Mouse (Mus musculus): Measurements from ENCODE around the gene Ccdc159. TPM values are rescaled to one million over a fixed set of nuclear protein-coding genes. Genes with fewer than 3 reads are reported as not detected.
A peak's percentile ranks its signal among the peaks of the same experiment; 100 is the strongest.

Gene Ccdc159
- polyA plus RNA-seq, 1 experiment from 2014 or later = 5.8 TPM

DNA sequence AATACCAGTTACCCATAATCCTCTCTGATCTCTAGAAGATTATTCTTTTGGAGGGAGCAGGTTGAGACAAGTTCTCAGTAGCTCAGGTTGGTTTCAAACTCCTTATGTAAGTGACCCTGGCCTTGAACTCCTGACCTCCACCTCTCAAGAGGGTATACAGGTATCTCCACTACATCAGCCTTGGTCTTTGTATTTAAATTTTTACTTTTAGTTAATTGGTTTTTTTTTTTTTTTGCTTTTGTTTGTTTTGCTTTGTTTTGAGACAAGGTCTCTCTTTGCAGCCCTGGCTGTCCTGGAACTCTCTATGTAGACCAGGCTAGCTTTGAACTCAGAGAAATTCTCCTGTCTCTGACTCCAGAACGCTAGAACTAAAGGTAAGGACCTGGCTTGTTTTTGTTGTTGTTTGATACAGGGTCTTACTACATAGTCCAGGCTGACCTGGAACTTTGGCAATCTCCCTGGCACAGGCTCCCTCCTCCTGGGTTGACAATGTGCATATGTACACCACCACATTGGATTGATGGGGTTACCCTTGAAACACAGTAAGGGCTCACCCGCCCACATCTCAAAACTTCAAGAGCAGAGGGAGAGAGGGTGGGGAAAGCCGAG lies 3.7 kb upstream of the Ccdc159 start:
- H3K4me3 ChIP-seq (replicated peaks) = no peak overlapping the region
- H3K4me1 ChIP-seq = peaks cover 16% of the 10 kb centered on the region
- no peaks in the 10 kb centered on the region for H3K9me3 ChIP-seq
- peaks cover 4% of the 10 kb centered on the region for H3K36me3 ChIP-seq (replicated peaks)
- H3K9ac ChIP-seq = no peak overlapping the region
- WGBS = 87% methylated on average over 3 of the region's 3 CpGs
- ATAC-seq (ENCODE audit: low FRiP score) = no peak
- H3K27me3 ChIP-seq = no peaks in the 10 kb centered on the region
- H3K27ac ChIP-seq = no peak overlapping the region
- H3K4me2 ChIP-seq = no peak overlapping the region

DNA sequence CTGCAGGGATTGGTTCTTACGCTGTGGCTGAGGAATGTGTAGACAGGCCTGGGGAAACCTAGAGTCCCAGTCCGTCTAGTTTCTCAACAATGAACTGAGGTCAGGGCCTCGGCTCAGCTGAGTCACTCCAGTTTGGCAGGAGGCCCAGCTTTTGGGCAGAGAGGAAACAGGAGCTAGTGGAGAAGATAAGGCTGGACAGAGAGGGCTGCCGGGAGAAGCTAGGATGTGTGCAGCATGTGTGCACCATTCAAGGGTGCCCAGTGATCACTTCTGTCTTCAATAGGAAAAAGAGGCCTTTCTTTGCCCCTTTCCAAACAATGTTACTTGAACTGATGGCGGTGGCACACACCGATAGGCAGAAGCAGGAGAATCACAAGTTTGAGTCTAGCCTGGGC lies 3.2 kb upstream of the Ccdc159 start:
- no peak overlapping the region for H3K4me3 ChIP-seq (replicated peaks)
- no peaks in the 10 kb centered on the region for H3K9me3 ChIP-seq
- H3K4me1 ChIP-seq = peaks cover 16% of the 10 kb centered on the region
- ATAC-seq (ENCODE audit: low FRiP score) = no peak
- peaks cover 4% of the 10 kb centered on the region for H3K36me3 ChIP-seq (replicated peaks)
- WGBS = 85% methylated on average over 6 of the region's 6 CpGs
- no peaks in the 10 kb centered on the region for H3K27me3 ChIP-seq
- no peak overlapping the region for H3K9ac ChIP-seq
- H3K27ac ChIP-seq = no peak overlapping the region
- H3K4me2 ChIP-seq = no peak overlapping the region

DNA sequence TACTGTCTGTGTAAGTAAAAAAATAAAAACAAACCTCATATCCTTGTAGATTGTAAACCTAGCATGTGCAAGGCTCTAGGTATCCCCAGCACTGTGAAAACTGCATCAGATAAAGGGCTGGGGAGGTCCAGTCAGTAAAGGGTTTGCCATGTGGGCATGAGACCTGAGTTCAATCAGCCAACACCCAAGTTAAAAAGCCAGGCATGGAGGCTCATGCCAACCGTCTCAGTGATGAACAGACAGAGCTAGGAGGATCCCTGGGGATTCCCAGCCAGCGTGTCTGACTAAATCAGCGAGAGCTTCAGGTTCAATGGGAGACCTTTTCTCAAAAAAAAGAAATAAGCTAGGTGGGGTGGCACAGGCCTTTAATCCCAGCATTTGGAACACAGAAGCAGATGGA lies 2.2 kb upstream of the Ccdc159 start:
- Histone ChIP-seq H3K4me2 (no peak overlapping the region), H3K27ac (no peak overlapping the region), H3K9ac (no peak overlapping the region), H3K9me3 (no peaks in the 10 kb centered on the region), H3K36me3 (replicated peaks) (peaks cover 4% of the 10 kb centered on the region), H3K4me3 (replicated peaks) (no peak overlapping the region), H3K27me3 (no peaks in the 10 kb centered on the region), H3K4me1 (peaks cover 16% of the 10 kb centered on the region)
- WGBS = 96% methylated on average over 3 of the region's 3 CpGs
- no peak for ATAC-seq (ENCODE audit: low FRiP score)

DNA sequence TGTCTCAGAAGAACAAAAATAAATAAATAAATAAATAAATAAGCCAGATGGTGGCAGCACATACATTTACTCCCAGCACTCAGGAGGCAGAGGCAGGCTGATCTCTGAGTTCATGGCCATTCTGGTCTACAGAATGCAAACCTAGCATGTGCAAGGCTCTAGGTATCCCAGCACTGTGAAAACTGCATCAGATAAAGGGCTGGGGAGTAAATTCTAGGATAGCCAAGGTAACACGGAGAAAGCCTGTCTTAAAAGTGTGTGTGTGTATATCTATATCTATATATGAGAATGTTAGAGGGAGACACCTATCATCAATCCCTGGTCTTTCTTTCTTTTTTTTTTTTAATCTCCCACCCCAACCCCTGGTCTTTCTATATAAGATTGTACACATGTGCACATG lies 1.8 kb upstream of the Ccdc159 start:
- H3K4me3 ChIP-seq (replicated peaks) = no peak overlapping the region
- no peak for ATAC-seq (ENCODE audit: low FRiP score)
- H3K27ac ChIP-seq = no peak overlapping the region
- 100% methylated on average over 1 of the region's 1 CpGs for WGBS
- H3K9me3 ChIP-seq = no peaks in the 10 kb centered on the region
- no peak overlapping the region for H3K4me2 ChIP-seq
- H3K36me3 ChIP-seq (replicated peaks) = peaks cover 4% of the 10 kb centered on the region
- no peaks in the 10 kb centered on the region for H3K27me3 ChIP-seq
- peaks cover 16% of the 10 kb centered on the region for H3K4me1 ChIP-seq
- H3K9ac ChIP-seq = no peak overlapping the region

DNA sequence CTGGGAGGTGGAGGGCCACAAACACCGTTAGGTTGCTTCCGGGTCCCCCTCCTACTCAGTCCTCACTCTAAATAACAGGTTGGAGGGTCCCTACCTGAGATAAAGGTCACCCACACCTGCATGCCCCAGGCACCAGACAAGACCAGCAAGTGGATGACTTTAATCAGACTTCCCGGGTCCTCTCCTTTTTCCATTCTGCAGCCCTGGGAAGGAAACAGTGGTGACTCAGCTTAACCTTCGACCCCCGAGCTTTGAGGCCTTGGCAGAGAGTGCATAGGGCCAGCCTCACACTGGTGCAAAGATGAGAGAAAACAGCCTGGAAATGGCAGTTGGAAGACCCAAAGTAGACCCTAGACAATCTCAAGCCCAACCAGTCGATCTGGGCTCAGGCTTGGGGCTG lies 1.1 kb upstream of the Ccdc159 start:
- WGBS = 79% methylated on average over 6 of the region's 6 CpGs

DNA sequence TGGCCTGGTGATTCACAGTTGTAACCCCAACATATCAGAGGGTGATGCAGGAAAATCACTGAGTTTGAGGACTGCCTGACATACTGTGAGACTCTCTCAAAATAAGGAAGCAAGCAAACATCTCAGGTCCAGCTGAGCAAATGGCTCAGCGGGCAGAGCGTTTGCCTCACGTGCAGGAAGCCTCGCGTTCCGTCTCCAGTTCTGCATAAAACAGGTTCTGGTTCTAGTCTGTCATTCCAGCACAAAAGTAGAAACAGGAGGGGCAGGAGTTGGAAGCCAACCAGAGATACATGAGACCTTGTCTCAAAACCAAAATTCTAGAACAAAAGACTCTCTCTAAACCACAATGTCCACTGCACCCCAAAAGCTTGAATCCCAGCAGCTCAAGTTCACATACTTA lies 487 bp upstream of the Ccdc159 start:
- H3K9me3 ChIP-seq = no peaks in the 10 kb centered on the region
- 0 out of 2 replicates have a peak, but pooled peaks have one; percentile 2 for ATAC-seq (ENCODE audit: low FRiP score)
- peaks cover 4% of the 10 kb centered on the region for H3K36me3 ChIP-seq (replicated peaks)
- peak overlapping the region; percentile 61 for H3K4me2 ChIP-seq
- H3K27ac ChIP-seq = peak overlapping the region; percentile 33; the same call in 1 of the 2 replicates
- peaks cover 16% of the 10 kb centered on the region for H3K4me1 ChIP-seq
- peak overlapping the region; percentile 49 for H3K4me3 ChIP-seq (replicated peaks)
- H3K27me3 ChIP-seq = no peaks in the 10 kb centered on the region; the same call in 1 of the 2 replicates
- WGBS = 3% methylated on average over 6 of the region's 6 CpGs
- H3K9ac ChIP-seq = peak overlapping the region; percentile 67

More for the DNA sequence above, 1.1 kb upstream of the Ccdc159 start:
- ATAC-seq (ENCODE audit: low FRiP score) = no peak
- peak overlapping the region; percentile 49; the same call in 1 of the 2 replicates for H3K4me3 ChIP-seq (replicated peaks)
- H3K36me3 ChIP-seq (replicated peaks) = peaks cover 4% of the 10 kb centered on the region
- peaks cover 16% of the 10 kb centered on the region for H3K4me1 ChIP-seq
- no peaks in the 10 kb centered on the region for H3K27me3 ChIP-seq
- peak overlapping the region; percentile 67 for H3K9ac ChIP-seq
- peak overlapping the region; percentile 61 for H3K4me2 ChIP-seq
- no peaks in the 10 kb centered on the region for H3K9me3 ChIP-seq
- H3K27ac ChIP-seq = no peak overlapping the region

DNA sequence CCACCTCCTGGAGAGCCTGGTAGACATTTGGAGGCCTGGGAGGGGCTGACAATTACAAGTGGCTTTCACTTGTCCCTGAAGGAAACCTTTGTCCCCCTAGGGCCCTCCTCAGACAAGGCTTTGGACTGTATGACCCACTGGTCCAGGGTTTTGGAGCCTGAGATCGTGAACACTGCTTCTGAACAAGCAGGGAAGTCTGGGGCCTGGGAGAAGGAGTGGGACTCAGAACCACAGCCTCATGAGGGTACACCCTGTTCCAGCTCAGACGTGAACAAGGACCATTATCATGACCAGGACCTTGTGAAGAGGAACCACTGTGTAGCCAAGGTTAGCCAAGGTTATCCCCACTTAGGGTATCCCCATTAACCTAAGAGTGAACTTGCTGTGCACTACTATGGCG lies 1.9 kb downstream of the Ccdc159 start:
- 87% methylated on average over 3 of the region's 3 CpGs for WGBS
- Histone ChIP-seq H3K9me3 (no peaks in the 10 kb centered on the region), H3K4me1 (peaks cover 16% of the 10 kb centered on the region), H3K4me3 (replicated peaks) (no peak overlapping the region), H3K9ac (no peak overlapping the region), H3K27me3 (peaks cover 3% of the 10 kb centered on the region; the same call in 1 of the 2 replicates), H3K27ac (no peak overlapping the region), H3K4me2 (no peak overlapping the region), H3K36me3 (replicated peaks) (peaks cover 3% of the 10 kb centered on the region)
- no peak for ATAC-seq (ENCODE audit: low FRiP score)

DNA sequence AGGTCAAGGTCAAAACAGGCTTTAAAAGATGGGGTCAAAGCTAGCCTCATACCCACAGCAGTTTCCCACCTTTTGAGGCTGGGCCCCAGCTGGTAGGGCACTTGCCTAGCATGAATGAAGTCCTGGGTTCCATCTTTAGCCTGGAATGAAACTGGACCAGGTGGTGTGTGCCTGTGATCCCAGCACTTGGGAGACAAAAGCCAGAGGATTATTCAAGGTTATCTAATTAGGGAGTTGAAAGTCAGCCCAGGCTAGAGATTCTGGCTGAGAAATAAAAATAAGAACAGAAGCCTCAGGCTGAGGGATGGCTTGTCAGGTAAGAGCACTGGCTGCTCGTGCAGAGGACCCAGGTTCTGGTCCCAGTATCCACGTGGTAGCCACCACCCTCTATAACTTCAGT lies 4.7 kb downstream of the Ccdc159 start:
- ATAC-seq (ENCODE audit: low FRiP score) = no peak
- WGBS = 65% methylated on average over 2 of the region's 2 CpGs

DNA sequence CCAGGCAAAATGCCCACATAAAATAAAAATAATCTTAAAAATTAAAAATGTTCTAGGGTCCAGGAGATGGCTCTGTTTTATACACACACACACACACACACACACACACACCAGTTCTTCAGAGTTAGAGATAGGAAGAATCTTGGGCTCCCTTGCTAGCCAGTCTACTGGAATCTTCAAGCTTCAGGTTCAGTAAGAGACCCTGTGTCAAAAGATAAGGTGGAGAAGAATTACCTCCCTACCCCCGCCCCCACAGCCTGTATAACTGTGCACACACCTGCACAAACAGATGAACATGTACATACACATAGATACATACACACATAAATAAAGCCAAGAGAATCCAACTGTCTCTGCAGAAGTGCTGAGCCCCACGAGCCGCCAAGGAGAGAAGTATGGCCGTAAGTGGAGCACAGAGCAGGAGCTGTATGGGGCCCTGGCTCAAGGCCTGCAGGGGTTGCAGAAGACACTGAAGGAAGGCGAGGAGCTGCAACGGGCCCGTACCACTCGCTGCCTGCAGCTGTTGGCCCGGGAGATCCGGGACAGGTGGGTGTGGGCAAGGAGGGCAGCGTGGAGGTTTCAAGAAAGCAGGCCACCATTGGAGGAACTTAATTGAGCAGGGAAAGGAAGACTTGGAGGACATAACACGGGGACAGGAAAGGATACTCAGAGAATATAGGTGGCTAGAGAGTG lies 5.3 kb downstream of the Ccdc159 start:
- no peak for ATAC-seq (ENCODE audit: low FRiP score)

More for the DNA sequence above, 4.7 kb downstream of the Ccdc159 start:
- H3K9ac ChIP-seq = no peak overlapping the region
- H3K9me3 ChIP-seq = no peaks in the 10 kb centered on the region
- H3K4me3 ChIP-seq (replicated peaks) = no peak overlapping the region
- H3K4me1 ChIP-seq = peaks cover 5% of the 10 kb centered on the region; the same call in 1 of the 2 replicates
- peaks cover 7% of the 10 kb centered on the region; the same call in 1 of the 2 replicates for H3K27me3 ChIP-seq
- no peaks in the 10 kb centered on the region for H3K36me3 ChIP-seq (replicated peaks)
- H3K27ac ChIP-seq = no peak overlapping the region
- no peak overlapping the region for H3K4me2 ChIP-seq

DNA sequence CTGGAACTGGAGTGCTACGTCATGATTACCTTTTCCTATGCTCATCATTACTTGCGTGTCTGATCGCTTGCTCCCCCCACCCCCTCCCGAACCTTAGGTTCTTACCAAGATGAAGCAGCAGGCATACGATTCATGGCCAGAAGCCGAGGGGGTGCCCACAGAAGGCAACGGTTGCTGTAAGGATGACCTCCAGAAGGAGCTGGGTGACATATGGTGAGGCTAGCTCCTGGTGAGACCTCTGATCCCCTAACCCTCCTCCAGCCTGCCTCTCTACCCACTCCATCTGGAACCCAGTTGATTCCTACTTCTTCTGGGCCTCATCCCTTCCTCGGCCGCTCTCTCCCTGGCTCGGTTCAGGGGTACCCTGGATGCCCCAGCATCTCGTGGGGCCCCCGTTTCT lies 6.8 kb downstream of the Ccdc159 start:
- H3K4me3 ChIP-seq (replicated peaks) = no peak overlapping the region
- H3K4me2 ChIP-seq = no peak overlapping the region
- 91% methylated on average over 12 of the region's 12 CpGs for WGBS
- H3K27ac ChIP-seq = no peak overlapping the region
- H3K36me3 ChIP-seq (replicated peaks) = no peaks in the 10 kb centered on the region
- peaks cover 7% of the 10 kb centered on the region; the same call in 1 of the 2 replicates for H3K27me3 ChIP-seq
- no peaks in the 10 kb centered on the region for H3K9me3 ChIP-seq
- no peak for ATAC-seq (ENCODE audit: low FRiP score)
- no peak overlapping the region for H3K9ac ChIP-seq
- peaks cover 17% of the 10 kb centered on the region for H3K4me1 ChIP-seq

More for the DNA sequence above, 5.3 kb downstream of the Ccdc159 start:
- Histone ChIP-seq H3K4me2 (no peak overlapping the region), H3K9ac (no peak overlapping the region), H3K9me3 (no peaks in the 10 kb centered on the region), H3K4me1 (peaks cover 9% of the 10 kb centered on the region), H3K27me3 (peaks cover 7% of the 10 kb centered on the region; the same call in 1 of the 2 replicates), H3K27ac (no peak overlapping the region), H3K36me3 (replicated peaks) (no peaks in the 10 kb centered on the region), H3K4me3 (replicated peaks) (no peak overlapping the region)
- 58% methylated on average over 12 of the region's 12 CpGs for WGBS

DNA sequence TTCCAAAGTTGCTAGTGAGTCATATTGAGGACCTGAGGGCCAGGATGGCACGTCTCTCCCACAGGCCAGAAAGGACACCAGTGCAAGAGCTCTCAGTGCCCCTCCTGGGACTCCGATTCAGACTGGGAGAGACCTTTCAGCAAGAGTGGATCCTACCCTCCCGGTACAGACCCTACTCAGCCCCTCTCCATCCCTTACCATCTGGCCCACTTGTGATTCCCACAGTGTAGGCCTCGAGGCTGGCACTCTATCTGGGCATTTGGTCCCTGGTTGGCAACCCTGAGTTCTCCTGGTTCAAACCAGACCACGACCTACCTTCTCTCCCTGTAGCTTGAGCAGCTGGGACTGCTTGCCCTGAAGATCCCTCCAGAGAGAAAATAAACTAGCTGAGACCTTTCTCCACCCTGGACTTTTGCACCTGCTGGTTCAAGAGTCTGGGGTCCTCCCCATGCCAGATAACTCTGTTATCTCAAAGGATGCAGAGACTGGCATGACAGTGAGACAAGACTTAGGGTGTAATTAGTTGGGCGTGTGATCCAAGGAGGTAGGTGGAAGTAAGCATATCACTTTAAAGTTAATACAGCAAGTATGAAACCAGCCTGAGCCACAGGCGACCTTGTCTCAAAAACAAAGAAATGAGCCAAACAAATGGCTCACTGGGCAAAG lies 8.3 kb downstream of the Ccdc159 start:
- ATAC-seq (ENCODE audit: low FRiP score) = no peak

More for the DNA sequence above, 8.3 kb downstream of the Ccdc159 start:
- no peak overlapping the region for H3K27ac ChIP-seq
- peaks cover 4% of the 10 kb centered on the region; the same call in 1 of the 2 replicates for H3K36me3 ChIP-seq (replicated peaks)
- peaks cover 7% of the 10 kb centered on the region; the same call in 1 of the 2 replicates for H3K27me3 ChIP-seq
- WGBS = 89% methylated on average over 7 of the region's 7 CpGs
- no peak overlapping the region for H3K4me2 ChIP-seq
- H3K4me1 ChIP-seq = peaks cover 17% of the 10 kb centered on the region
- H3K9me3 ChIP-seq = no peaks in the 10 kb centered on the region
- no peak overlapping the region for H3K4me3 ChIP-seq (replicated peaks)
- H3K9ac ChIP-seq = no peak overlapping the region
